Mouse (Mus musculus) ES-E14 (cell line): ENCODE measurements around the gene Tbc1d24.

Experiments used
- CHD2 ChIP-seq: IDR thresholded peaks from 2 replicates; pipeline ENCODE4 v1.6.1; 2014; ENCODE audit warnings: mild to moderate bottlenecking, low read depth, low read length, inconsistent platforms
- HCFC1 ChIP-seq: IDR thresholded peaks from 2 replicates; pipeline ENCODE4 v1.6.1; 2012; ENCODE audit warnings: low read length, inconsistent platforms, borderline replicate concordance; ENCODE audit not compliant: insufficient read depth
- MAFK ChIP-seq: IDR thresholded peaks from 2 replicates; pipeline ENCODE4 v1.6.1; 2014; ENCODE audit warnings: mild to moderate bottlenecking, low read depth, low read length, inconsistent platforms; ENCODE audit not compliant: insufficient read depth
- ZC3H11A ChIP-seq: IDR thresholded peaks from 2 replicates; pipeline ENCODE4 v1.6.1; 2012; ENCODE audit warnings: low read depth, mild to moderate bottlenecking, inconsistent platforms, low read length, borderline replicate concordance
- ZNF384 ChIP-seq: IDR thresholded peaks from 2 replicates; pipeline ENCODE4 v1.6.1; 2012; ENCODE audit warnings: low read depth, low read length, inconsistent platforms

DNA sequence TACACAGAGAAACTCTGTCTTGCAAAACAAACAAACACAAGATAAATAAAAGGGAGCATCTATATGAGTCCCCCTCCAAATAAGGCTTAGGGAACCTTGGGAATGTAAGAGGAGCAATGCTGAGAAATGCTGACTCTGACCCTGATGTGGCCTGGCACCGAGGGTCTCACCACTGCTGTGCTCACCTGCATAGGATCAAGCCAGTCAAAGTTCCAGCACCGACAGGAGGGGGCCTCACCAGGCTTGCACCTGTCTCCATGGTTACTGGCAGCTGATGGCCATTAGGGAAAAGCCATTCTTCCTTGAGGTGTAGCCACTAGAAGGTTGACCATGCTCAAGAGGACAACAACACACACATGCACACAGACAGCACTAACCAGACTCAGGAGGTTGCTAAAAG lies 62.5 kb downstream of the Tbc1d24 start:
- no peak for TF ChIP-seq ZNF384
- TF ChIP-seq ZC3H11A = no peak
- no peak for TF ChIP-seq CHD2
- TF ChIP-seq MAFK = no peak
- TF ChIP-seq HCFC1 = no peak
